Mouse (Mus musculus) CD4-positive, CD25-positive, alpha-beta regulatory T cell (primary cell): ENCODE measurements around the gene Spryd3. TPM values are rescaled to one million over a fixed set of nuclear protein-coding genes. Genes with fewer than 3 reads are reported as not detected.

Experiments used
- polyA plus RNA-seq: library from polyadenylated mRNA; unstranded; fragments of 100-300 nt; shearing (Covaris generic); gene quantifications from one replicate; pipeline ENCODE4 v1.2.1, GENCODE M21; 2017

Gene Spryd3
- polyA plus RNA-seq = 50.9 TPM

DNA sequence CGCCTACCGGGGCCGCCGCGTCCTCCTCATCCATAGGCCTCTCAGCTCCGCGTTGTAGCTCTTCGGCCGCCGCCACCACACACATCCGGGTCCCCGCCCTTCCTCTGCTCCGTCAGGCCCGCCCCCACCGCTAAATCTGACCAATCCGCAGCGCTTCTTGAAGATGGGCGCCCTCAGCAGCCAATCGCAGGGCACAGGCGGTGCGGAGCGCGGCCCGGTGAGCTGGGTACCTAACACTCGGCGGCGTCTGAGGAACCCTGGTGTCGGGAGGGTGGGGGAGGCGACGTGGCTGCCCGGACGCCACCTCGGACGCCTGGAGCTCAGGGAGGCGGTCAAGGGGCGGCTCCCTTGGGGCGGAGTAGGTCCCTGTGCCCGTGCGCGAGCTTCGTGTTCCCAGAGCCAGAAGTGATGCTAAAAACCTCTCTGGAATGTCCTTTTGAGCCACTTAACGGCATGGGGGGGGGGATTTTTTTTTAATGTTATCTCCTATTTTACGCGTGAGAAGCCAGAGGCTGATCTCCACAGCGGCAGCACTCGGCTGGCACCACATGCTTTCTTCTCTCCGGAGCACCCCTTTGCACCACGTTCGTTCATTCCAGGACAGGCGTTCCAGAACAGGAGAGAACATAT is at the start of gene Spryd3:
Gene Spryd3, minus strand, starts transcription at position 106 of the 630 bp plus-strand sequence.

DNA sequence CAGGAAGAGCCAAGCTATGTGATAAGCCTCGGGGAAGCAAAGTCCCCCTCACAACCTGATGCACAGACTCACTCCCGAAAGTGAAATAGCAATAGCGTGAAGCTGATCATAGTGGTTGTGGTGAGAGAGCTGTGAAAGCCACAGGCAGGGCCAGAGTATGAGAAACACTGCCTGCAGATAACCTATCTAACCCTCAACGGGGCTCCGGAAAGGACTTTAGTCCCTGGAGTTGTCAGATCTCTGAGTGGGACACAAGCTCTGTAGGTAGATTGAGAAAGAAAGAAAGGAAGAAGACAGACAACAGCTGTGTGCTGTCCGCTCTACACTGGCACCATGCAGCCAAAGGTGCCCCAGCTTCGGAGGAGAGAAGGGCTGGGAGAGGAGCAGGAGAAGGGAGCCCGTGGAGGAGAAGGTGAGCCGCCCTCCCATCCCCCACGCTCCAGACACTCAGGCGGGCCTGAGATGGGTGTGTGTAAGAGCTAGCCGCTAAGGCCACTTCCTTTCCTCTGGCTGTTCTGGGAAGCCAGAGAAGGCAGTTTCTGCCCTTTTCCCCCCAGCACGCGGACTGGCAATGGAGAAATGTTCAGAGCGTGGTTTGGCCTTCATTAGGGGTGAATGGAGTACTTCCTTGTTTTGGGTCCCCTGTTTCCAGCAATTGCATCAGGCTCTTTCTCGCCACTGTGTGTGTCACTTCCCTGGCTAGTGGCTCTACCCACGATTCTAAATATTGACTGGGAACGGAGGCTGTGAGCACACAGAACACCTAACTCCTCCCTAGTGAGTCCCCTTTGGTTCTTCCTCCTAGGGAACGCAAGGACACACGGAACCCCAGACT is 14.5 kb upstream of the Spryd3 start, which contains the start of gene Soat2:
Gene Soat2, plus strand, starts transcription at position 226 of the 835 bp plus-strand sequence.

DNA sequence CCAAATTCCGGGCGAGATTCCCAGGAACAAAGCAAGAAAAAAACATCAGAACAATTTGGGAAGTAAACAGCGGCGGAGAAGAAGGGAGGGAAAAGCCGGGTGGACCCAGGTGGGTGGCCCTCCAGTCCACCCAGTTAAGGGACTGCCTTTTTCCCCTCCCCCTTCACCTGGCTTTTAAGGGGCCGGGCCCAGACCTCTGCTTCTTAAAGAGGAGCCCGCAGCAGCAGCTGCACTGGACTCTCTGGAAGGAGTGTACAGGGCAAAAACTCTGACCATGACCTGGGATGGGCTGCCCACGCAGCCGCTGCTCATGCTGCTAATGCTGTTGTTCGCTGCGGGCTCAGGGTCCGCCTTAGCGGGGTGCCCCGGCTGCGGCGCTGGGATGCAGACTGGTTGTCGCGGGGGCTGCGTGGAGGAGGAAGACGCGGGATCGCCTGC is 8.3 kb upstream of the Spryd3 start, which contains the start of gene Igfbp6:
Gene Igfbp6, plus strand, starts transcription at position 89 of the 438 bp plus-strand sequence.

DNA sequence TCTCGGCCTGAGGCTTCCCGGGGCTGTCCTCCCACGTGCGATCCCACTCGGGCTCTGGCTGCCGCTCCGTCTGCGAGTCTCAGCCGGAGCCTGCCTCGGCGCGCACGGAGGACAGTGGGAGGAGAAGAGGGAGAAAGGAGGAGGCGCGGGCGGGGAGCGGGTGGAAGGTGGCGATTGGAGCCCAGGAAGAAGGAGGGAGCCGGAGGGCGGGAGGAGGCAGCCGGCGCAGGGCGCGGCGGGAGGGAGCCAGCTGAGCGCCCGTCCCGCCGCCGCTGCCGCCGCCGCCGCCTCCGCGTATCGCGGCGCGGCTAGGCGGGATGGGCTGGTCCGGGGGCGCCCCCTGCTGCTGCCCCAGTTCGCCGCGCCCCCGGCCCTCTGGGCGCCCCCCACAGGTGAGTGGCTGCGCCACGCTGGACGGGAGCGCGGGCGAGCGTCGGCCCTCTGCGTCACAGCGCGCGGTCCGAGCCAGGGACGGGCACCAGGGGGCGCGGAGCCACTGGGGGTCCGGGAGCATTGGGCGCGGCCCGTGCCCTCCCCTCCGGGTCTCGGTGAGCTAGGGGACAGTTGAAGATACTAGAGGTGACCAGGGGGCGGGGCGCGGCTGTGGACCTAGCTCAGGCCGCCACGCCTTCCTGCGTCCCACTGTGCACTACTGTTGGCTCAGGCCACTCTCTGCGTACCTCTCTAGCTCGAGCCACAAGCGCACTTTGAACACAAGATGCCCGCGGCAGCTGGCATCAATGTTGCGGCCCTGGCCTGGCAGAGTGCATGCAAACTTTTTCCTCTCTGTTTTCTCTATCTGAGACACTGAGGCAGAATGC is 35.7 kb downstream of the Spryd3 start, which contains the start of gene Tns2:
Gene Tns2, plus strand, starts transcription at position 253 of the 821 bp plus-strand sequence.

DNA sequence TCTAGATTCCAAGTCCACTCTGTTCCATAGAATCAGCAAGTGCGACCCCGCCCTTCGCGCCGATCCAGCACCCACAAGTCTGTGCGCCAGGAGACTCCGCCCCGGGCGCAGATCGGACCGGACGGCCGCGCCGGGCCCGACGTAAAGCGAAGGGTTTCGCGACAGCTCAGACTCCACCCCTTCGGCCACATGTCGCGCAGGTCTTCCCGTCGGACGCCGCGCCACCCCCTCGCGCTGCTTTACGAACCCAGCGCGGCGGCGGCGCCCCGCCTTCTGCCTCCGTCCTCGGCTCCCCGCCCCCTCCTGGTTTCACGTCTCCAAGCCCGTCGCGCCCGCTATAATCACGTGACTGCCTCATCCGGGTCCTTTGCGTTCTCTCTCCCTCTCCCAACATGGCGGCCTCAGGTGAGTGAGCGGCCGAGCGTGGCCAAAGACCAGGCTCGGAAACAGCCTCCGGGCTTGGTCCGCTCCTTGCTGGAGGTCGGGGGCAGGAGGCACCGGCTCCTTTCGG is 62.4 kb downstream of the Spryd3 start, which contains the start of gene Eif4b:
Gene Eif4b, plus strand, starts transcription at position 215 of the 511 bp plus-strand sequence.

Other genes starting within 250 kb of the Spryd3 start
- not detected for gene Krt76, start 243.3 kb downstream of the Spryd3 start, polyA plus RNA-seq
- gene Krt4, start 211.5 kb downstream of the Spryd3 start, polyA plus RNA-seq = not detected
- gene Krt79, start 195.9 kb downstream of the Spryd3 start, polyA plus RNA-seq = 0.28 TPM
- not detected for gene Krt78, start 181.9 kb downstream of the Spryd3 start, polyA plus RNA-seq
- gene Krt8, start 131.8 kb downstream of the Spryd3 start, polyA plus RNA-seq = 0.12 TPM
- gene Krt18, start 108.1 kb downstream of the Spryd3 start, polyA plus RNA-seq = 1.0 TPM
- gene Eif4b, start 62.5 kb downstream of the Spryd3 start, polyA plus RNA-seq = 102 TPM
- 1.5 TPM for gene Tns2, start 35.8 kb downstream of the Spryd3 start, polyA plus RNA-seq
- not detected for gene Igfbp6, start 8.1 kb upstream of the Spryd3 start, polyA plus RNA-seq
- gene Soat2, start 14.3 kb upstream of the Spryd3 start, polyA plus RNA-seq = 0.81 TPM
- 100 TPM for gene Zfp740, start 67.0 kb upstream of the Spryd3 start, polyA plus RNA-seq
- gene Csad, start 68.5 kb upstream of the Spryd3 start, polyA plus RNA-seq = 24.4 TPM
- 1,211 TPM for gene Itgb7, start 95.7 kb upstream of the Spryd3 start, polyA plus RNA-seq
- gene Rarg, start 121.3 kb upstream of the Spryd3 start, polyA plus RNA-seq = 43.7 TPM
- 0.08 TPM for gene Gm9918, start 134.3 kb upstream of the Spryd3 start, polyA plus RNA-seq
- 111 TPM for gene Mfsd5, start 143.2 kb upstream of the Spryd3 start, polyA plus RNA-seq
- 1.2 TPM for gene Espl1, start 160.0 kb upstream of the Spryd3 start, polyA plus RNA-seq
- gene Pfdn5, start 189.9 kb upstream of the Spryd3 start, polyA plus RNA-seq = 400 TPM
- 83.9 TPM for gene Myg1, start 195.5 kb upstream of the Spryd3 start, polyA plus RNA-seq
- 54.0 TPM for gene Aaas, start 214.5 kb upstream of the Spryd3 start, polyA plus RNA-seq
- gene Sp7, start 230.9 kb upstream of the Spryd3 start, polyA plus RNA-seq = not detected